Mouse (Mus musculus) MEL (cell line): ENCODE data around the gene Slco6c1. TPM values are rescaled to one million over a fixed set of nuclear protein-coding genes. Genes with fewer than 3 reads are reported as not detected.

ENCODE experiments used
- DNase-seq: peaks from one replicate; pipeline ENCODE4 v3.0.0; 2011; ENCODE audit warnings: low read depth, low spot score
- H3K27ac ChIP-seq: 2 replicates; pipeline ENCODE4 v1.5.1; 2012; ENCODE audit warnings: low read depth, mild to moderate bottlenecking, control low read depth, low read length, moderate library complexity; ENCODE audit not compliant: control insufficient read depth
- H3K27me3 ChIP-seq, 2 experiments: fragments of 150-350 bp in 1 of 2; sonication (generic) in 1 of 2; 2 replicates each; pipeline ENCODE4 v1.6.1; 2012; ENCODE audit warnings: low read length in 2 of 2, mild to moderate bottlenecking in 2 of 2, improper control_type of control experiment in 1 of 2, moderate library complexity in 1 of 2; ENCODE audit not compliant: insufficient read depth in 2 of 2, control insufficient read depth in 1 of 2
- H3K36me3 ChIP-seq, 2 experiments: 2 replicates each; pipeline ENCODE4 v1.6.1; 2012 to 2014; ENCODE audit warnings: low read length in 2 of 2, improper control_type of control experiment in 1 of 2, inconsistent platforms in 1 of 2, mild to moderate bottlenecking in 1 of 2; ENCODE audit not compliant: insufficient read depth in 2 of 2, control insufficient read depth in 1 of 2
- H3K4me1 ChIP-seq, 2 experiments: fragments of 150-350 bp in 1 of 2; sonication (generic) in 1 of 2; 2 replicates each; pipeline ENCODE4 v1.6.1; 2012; ENCODE audit warnings: low read length in 2 of 2, improper control_type of control experiment in 1 of 2, mild to moderate bottlenecking in 1 of 2; ENCODE audit not compliant: insufficient read depth in 2 of 2, control insufficient read depth in 1 of 2
- H3K4me3 ChIP-seq, 2 experiments: fragments of 150-350 bp in 1 of 2; sonication (generic) in 1 of 2; 2 replicates each; pipeline ENCODE4 v1.5.1; 2012; ENCODE audit warnings: low read depth in 2 of 2, low read length in 2 of 2, mild to moderate bottlenecking in 2 of 2, moderate library complexity in 2 of 2, control low read depth in 1 of 2, improper control_type of control experiment in 1 of 2; ENCODE audit not compliant: control insufficient read depth in 1 of 2, insufficient read depth in 1 of 2
- H3K79me2 ChIP-seq: 2 replicates; pipeline ENCODE4 v1.6.1; 2012; ENCODE audit warnings: mild to moderate bottlenecking, low read length, moderate library complexity; ENCODE audit not compliant: control insufficient read depth, poor library complexity, insufficient read depth
- H3K9ac ChIP-seq: 2 replicates; pipeline ENCODE4 v1.6.1; 2012; ENCODE audit warnings: low read depth, mild to moderate bottlenecking, control low read depth, low read length, moderate library complexity; ENCODE audit not compliant: control insufficient read depth, poor library complexity, severe bottlenecking
- H3K9me3 ChIP-seq: fragments of 150-350 bp; sonication (generic); replicated peaks from 2 replicates; pipeline ENCODE4 v1.6.1; 2012; ENCODE audit warnings: mild to moderate bottlenecking, low read length, improper control_type of control experiment, moderate library complexity; ENCODE audit not compliant: insufficient read depth
- CHD2 ChIP-seq: IDR thresholded peaks from 2 replicates; pipeline ENCODE4 v1.6.1; 2011; ENCODE audit warnings: low read length, improper control_type of control experiment
- EP300 ChIP-seq, 2 experiments: IDR thresholded peaks; 2 replicates each; pipeline ENCODE4 v1.6.1; 2011; ENCODE audit warnings: improper control_type of control experiment in 2 of 2, low read length in 2 of 2, low read depth in 1 of 2, mild to moderate bottlenecking in 1 of 2
- ETS1 ChIP-seq: IDR thresholded peaks from 2 replicates; pipeline ENCODE4 v1.6.1; 2012; ENCODE audit warnings: low read depth, mild to moderate bottlenecking, inconsistent platforms, low read length, improper control_type of control experiment, moderate library complexity
- GABPA ChIP-seq: IDR thresholded peaks from 2 replicates; pipeline ENCODE4 v1.6.1; 2012; ENCODE audit warnings: low read depth, mild to moderate bottlenecking, inconsistent platforms, low read length, improper control_type of control experiment, moderate library complexity
- HCFC1 ChIP-seq: IDR thresholded peaks from 2 replicates; pipeline ENCODE4 v1.6.1; 2012; ENCODE audit warnings: low read depth, mild to moderate bottlenecking, inconsistent platforms, low read length, improper control_type of control experiment, moderate library complexity
- KAT2A ChIP-seq: conservative IDR thresholded peaks from 2 replicates; pipeline ENCODE4 v1.6.1; 2012; ENCODE audit warnings: low read depth, low read length, improper control_type of control experiment, inconsistent platforms
- MAFK ChIP-seq: IDR thresholded peaks from 2 replicates; pipeline ENCODE4 v1.6.1; 2011; ENCODE audit warnings: low read depth, mild to moderate bottlenecking, low read length, improper control_type of control experiment, borderline replicate concordance
- MAX ChIP-seq: IDR thresholded peaks from 2 replicates; pipeline ENCODE4 v1.6.1; 2011; ENCODE audit warnings: low read length, improper control_type of control experiment
- MAZ ChIP-seq: IDR thresholded peaks from 2 replicates; pipeline ENCODE4 v1.6.1; 2012; ENCODE audit warnings: low read depth, mild to moderate bottlenecking, inconsistent platforms, low read length, improper control_type of control experiment
- MXI1 ChIP-seq: IDR thresholded peaks from 2 replicates; pipeline ENCODE4 v1.6.1; 2011; ENCODE audit warnings: mild to moderate bottlenecking, low read depth, low read length, improper control_type of control experiment
- MYB ChIP-seq: IDR thresholded peaks from 2 replicates; pipeline ENCODE4 v1.6.1; 2011; ENCODE audit warnings: mild to moderate bottlenecking, low read depth, low read length, improper control_type of control experiment
- MYC ChIP-seq: IDR thresholded peaks from 2 replicates; pipeline ENCODE4 v1.6.1; 2011; ENCODE audit warnings: low read depth, mild to moderate bottlenecking, low read length, improper control_type of control experiment, moderate library complexity
- NELFE ChIP-seq: IDR thresholded peaks from 2 replicates; pipeline ENCODE4 v1.6.1; 2011; ENCODE audit warnings: low read depth, low read length, improper control_type of control experiment
- POLR2AphosphoS2 ChIP-seq: IDR thresholded peaks from 2 replicates; pipeline ENCODE4 v1.6.1; 2011; ENCODE audit warnings: low read length, improper control_type of control experiment
- RAD21 ChIP-seq: IDR thresholded peaks from 2 replicates; pipeline ENCODE4 v1.6.1; 2011; ENCODE audit warnings: mild to moderate bottlenecking, low read depth, low read length, improper control_type of control experiment
- RCOR1 ChIP-seq: IDR thresholded peaks from 2 replicates; pipeline ENCODE4 v1.6.1; 2012; ENCODE audit warnings: low read depth, mild to moderate bottlenecking, inconsistent platforms, low read length, improper control_type of control experiment
- SIN3A ChIP-seq: IDR thresholded peaks from 2 replicates; pipeline ENCODE4 v1.6.1; 2012; ENCODE audit warnings: low read length, improper control_type of control experiment, inconsistent platforms
- TAL1 ChIP-seq: IDR thresholded peaks from 2 replicates; pipeline ENCODE4 v1.6.1; 2012; ENCODE audit warnings: mild to moderate bottlenecking, inconsistent platforms, low read length, moderate library complexity, mixed read lengths
- TBP ChIP-seq: IDR thresholded peaks from 2 replicates; pipeline ENCODE4 v1.8.0; 2011; ENCODE audit warnings: low read depth, low read length, improper control_type of control experiment
- TCF12 ChIP-seq: IDR thresholded peaks from 2 replicates; pipeline ENCODE4 v1.6.1; 2014; ENCODE audit warnings: low read depth, mild to moderate bottlenecking, inconsistent platforms, low read length, improper control_type of control experiment, moderate library complexity
- UBTF ChIP-seq: IDR thresholded peaks from 2 replicates; pipeline ENCODE4 v1.6.1; 2012; ENCODE audit warnings: low read depth, mild to moderate bottlenecking, inconsistent platforms, low read length, improper control_type of control experiment, moderate library complexity, borderline replicate concordance; ENCODE audit not compliant: insufficient read depth
- ZC3H11A ChIP-seq: IDR thresholded peaks from 2 replicates; pipeline ENCODE4 v1.6.1; 2012; ENCODE audit warnings: low read depth, mild to moderate bottlenecking, inconsistent platforms, low read length, improper control_type of control experiment
- ZMIZ1 ChIP-seq: IDR thresholded peaks from 2 replicates; pipeline ENCODE4 v1.6.1; 2012; ENCODE audit warnings: low read depth, mild to moderate bottlenecking, inconsistent platforms, low read length, improper control_type of control experiment, moderate library complexity
- polyA plus RNA-seq, 2 experiments: library from polyadenylated mRNA; stranded (reverse) in 1 of 2; unstranded in 1 of 2; fragments of >175 nt in 1 of 2; fragments of >200 nt in 1 of 2; gene quantifications; 2 replicates each; pipeline versions ENCODE4 v1.2.1 to v1.2.4; 2012; ENCODE audit warnings: low replicate concordance in 2 of 2, low read depth in 1 of 2; ENCODE audit not compliant: insufficient read length in 2 of 2, insufficient read depth in 1 of 2, missing spikeins in 1 of 2
- total RNA-seq: library from RNA; depleted of rRNA; stranded (reverse); fragments of 300-350 nt; gene quantifications from 2 replicates; pipeline ENCODE4 v1.2.3, GENCODE M21; 2012

Gene Slco6c1
- total and polyA plus RNA-seq, 3 experiments, result not detected

GRCm38 (mm10) chr1:97037955-97038354, 90.1 kb downstream of the Slco6c1 start:
- H3K9me3 ChIP-seq, result no peaks in the 10 kb centered on the region
- no peak for TF ChIP-seq RAD21
- no peak for TF ChIP-seq RCOR1
- no peak for TF ChIP-seq MYC
- TF ChIP-seq TAL1, result no peak
- no peak for TF ChIP-seq ETS1
- TF ChIP-seq MYB, result no peak
- TF ChIP-seq UBTF, result no peak
- no peak for TF ChIP-seq SIN3A
- TF ChIP-seq GABPA, result no peak
- no peak overlapping the region for H3K4me3 ChIP-seq
- peaks cover 0 to 3% of the 10 kb centered on the region in 2 experiments; a peak in 1 of 4 replicates for H3K36me3 ChIP-seq
- H3K27ac ChIP-seq, result no peak overlapping the region
- no peaks in the 10 kb centered on the region for H3K79me2 ChIP-seq
- H3K27me3 ChIP-seq, result no peaks in the 10 kb centered on the region
- DNase-seq, result no peak
- peaks cover 0 to 6% of the 10 kb centered on the region in 2 experiments; a peak in 2 of 4 replicates for H3K4me1 ChIP-seq
- no peak overlapping the region for H3K9ac ChIP-seq

- Histone ChIP-seq H3K4me1 (no peaks in the 10 kb centered on the region), H3K79me2 (no peaks in the 10 kb centered on the region), H3K36me3 (no peaks in the 10 kb centered on the region), H3K27ac (no peak overlapping the region), H3K9ac (no peak overlapping the region), H3K9me3 (no peaks in the 10 kb centered on the region), H3K27me3 (no peaks in the 10 kb centered on the region), H3K4me3 (no peak overlapping the region)
- TF ChIP-seq MXI1 (no peak), TAL1 (no peak), CHD2 (no peak), ETS1 (no peak), POLR2AphosphoS2 (no peak), SIN3A (no peak), ZMIZ1 (no peak), MAFK (no peak), TCF12 (no peak), TBP (no peak), EP300 (IDR thresholded peaks at IDR 0.05; ENCODE audit: low read depth in 1 of 2, low read length in 2 of 2) (no peak)
- no peak for DNase-seq
Observed at GRCm38 (mm10) chr1:97021388-97021787, 106.7 kb downstream of the Slco6c1 start.

- no peak overlapping the region for H3K4me3 ChIP-seq
- no peak overlapping the region for H3K27ac ChIP-seq
- no peaks in the 10 kb centered on the region for H3K36me3 ChIP-seq
- no peaks in the 10 kb centered on the region for H3K79me2 ChIP-seq
- H3K9ac ChIP-seq, result no peak overlapping the region
- H3K4me1 ChIP-seq, result no peaks in the 10 kb centered on the region
- no peaks in the 10 kb centered on the region for H3K27me3 ChIP-seq
- TF ChIP-seq MAX (no peak), MAZ (no peak), UBTF (no peak), RAD21 (no peak), HCFC1 (no peak), ETS1 (no peak), TAL1 (no peak), NELFE (no peak), ZC3H11A (no peak), KAT2A (no peak), CHD2 (no peak)
- TF ChIP-seq, all 39 proteins: peak for 0
- DNase-seq, result no peak
- H3K9me3 ChIP-seq, result no peaks in the 10 kb centered on the region
Observed at GRCm38 (mm10) chr1:97019404-97019803, 108.7 kb downstream of the Slco6c1 start.
